Mouse (Mus musculus) stomach, postnatal 0 days (tissue): ENCODE results near the gene Rabgef1.

Source experiments
- CTCF ChIP-seq: IDR thresholded peaks from 2 replicates; pipeline ENCODE4 v1.5.1; 2016; ENCODE audit warnings: antibody characterized with exemption, low read depth, mild to moderate bottlenecking, moderate library complexity
- EP300 ChIP-seq: optimal IDR thresholded peaks from 2 replicates; pipeline ENCODE3; 2016; ENCODE audit warnings: antibody characterized with exemption

- no peak for TF ChIP-seq CTCF
- TF ChIP-seq EP300: no peak
These were observed 41.4 kb downstream of the Rabgef1 start for GRCm38 (mm10) chr5:130212956-130213355.
